Mouse (Mus musculus): ENCODE data around the gene Gm128.
"Not testable (repeated sequence)": the region's sequence is repeated elsewhere in the genome, so short reads cannot be mapped to it uniquely, and the experiment has no call there.

The Gm128 gene

DNA sequence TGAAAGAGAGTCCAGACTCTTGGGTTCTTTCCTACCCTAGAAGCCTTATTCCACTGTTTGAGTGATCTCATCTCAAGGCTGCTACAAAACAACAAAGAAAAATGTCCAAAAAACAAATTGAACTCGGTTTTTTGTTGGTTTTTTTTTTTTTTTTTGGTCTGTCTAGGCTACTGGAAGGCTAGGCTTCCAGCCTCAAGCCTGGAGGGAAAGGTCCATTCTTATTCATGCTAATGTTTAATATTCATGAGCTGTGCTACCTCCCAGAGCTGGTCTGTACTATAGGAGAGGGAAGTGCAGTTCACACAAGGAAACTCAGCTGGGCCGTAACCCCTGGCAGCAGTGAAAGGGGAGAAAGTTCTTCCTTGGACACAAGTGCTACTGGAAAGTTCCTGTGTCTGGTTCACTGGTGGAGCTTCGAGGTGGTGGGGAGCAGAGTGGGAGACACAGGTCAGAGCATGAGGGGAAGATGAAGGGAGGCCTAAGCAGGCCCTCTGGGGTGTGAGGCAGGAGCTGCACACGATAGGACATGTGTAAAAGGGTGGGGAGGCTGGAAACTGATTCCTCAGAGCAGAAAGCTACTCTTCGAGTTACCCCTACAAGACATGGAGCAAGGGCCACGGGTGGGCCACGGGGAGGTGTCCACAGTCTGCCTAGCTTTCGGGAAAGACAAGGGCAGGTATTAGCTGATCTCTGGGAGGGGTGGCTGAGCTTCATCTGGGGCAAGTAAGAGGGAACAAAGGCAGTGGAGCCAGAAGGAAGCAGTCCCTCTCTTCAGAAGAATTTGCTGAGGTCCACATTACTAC is 10.7 kb downstream of the Gm128 start:
- peak in 1 of 2 experiments; percentile 59 for DNase-seq

GRCm38 (mm10) chr3:95229781-95230494 is 11.5 kb downstream of the Gm128 start:
- DNase-seq: peak; percentile 58 to 69

GRCm38 (mm10) chr3:95228894-95229780 is 12.3 kb downstream of the Gm128 start:
- peak; percentile 63 to 75 for DNase-seq

GRCm38 (mm10) chr3:95228148-95228893 is 13.1 kb downstream of the Gm128 start, which contains the start of gene Cdc42se1:
TSS of gene Cdc42se1 (plus strand) at chr3:95228732.
- peak; percentile 88 to 92 for DNase-seq

DNA sequence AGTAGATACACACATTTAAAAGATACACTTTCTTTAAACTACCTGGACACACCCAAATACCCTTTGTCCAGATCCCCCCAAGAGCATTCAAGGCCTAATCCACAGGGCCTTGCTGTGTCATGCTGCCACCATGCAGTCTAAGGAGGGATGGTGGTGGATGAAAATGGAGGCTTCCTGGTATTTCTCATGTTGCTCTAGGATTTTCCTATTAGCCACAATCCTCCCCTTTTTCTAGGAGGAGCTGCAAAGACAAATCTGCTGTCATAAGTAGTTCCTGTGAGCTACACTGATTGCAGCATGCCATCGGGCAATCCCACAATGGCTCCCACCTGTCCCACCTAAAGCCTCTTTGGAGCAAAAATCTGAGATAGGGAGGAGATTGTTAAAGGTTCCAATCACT is 14.2 kb downstream of the Gm128 start:
- no peak for DNase-seq

DNA sequence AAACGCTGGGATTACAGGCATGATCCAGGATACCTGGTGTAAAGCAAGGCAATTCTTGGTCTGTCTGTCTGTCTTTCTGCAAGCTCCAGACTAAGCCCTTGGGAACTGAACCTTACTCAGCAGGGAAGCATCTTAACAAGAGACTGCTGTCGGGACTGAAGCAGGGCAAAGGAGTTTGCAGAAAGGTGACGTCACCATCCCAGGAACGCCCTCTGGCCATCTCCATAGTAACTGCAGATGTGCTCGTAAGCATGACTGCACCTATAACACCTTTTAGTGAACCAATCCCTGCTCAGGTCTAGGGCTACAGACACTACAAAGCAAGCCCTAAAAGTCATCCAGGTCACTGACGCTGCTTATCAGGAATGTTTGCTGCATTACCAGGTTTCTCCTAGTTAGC is 17.1 kb downstream of the Gm128 start:
- DNase-seq: peak; percentile 58 to 67

GRCm38 (mm10) chr3:95223041-95223440 is 18.4 kb downstream of the Gm128 start:
- no peak for DNase-seq

DNA sequence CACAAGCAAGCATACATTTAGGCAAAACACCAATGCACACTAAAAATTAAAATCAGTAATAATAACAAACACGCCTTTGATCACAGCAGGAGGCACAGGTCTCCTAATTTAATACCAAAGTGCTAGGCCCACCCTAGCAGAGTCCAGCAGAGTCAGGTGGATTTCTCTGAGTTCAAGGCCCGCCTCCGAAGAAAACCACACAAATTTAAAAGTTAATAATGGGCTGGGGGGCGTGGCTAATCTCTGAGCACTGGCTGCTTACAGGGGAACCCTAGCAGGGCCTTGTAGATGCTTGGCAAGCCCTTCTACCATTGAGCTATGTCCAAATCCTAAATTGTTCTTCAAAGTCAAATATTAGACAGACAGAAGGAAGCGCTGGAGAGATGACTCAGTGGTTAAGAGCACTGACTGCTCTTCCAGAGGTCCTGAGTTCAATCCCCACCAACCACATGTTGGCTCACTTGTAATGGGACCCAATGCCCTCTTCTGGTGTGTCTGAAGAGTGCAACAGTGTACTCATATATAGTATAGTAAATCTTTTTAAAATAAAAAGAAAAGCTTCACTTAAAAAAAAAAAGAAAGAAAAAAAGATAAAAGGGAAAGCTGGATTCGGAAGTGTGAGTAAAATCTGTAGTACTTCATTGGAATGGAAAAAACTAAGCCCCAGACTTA is 22.8 kb downstream of the Gm128 start:
- peak; percentile 32 to 39 for DNase-seq

GRCm38 (mm10) chr3:95217255-95218134 is 23.9 kb downstream of the Gm128 start, which contains the start of gene Gabpb2:
TSS of gene Gabpb2 (minus strand) at chr3:95217916.
- DNase-seq: peak; percentile 99

DNA sequence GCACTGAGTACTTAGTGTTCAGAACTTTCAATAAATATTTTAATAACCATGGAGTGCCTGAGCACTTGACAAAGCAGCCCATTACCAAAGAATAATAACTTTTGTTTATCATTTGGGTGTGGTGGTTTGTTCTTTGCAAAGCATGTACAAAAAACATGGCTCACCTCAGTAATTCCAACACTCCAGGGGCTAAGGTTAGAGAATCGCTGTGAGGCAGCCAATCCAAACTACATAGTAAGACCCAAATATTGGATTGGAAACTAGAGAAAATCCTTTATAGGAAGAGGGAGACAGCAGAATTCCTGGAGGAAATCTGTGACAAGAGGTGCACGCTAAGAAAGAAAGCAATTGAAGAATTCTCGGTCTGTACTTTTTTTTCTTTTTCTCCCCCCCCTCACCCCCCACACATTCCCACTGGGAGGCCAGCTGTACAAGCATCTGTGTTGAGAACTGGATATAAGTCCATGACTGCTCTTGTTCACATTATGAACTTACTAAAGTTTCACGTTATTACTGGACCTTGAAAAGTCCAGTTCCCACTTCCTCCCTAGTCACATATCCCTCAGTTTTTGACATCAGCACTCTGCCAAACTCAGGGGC is 24.6 kb downstream of the Gm128 start:
- DNase-seq: no peak

- no peak for DNase-seq
Observed at GRCm38 (mm10) chr3:95213609-95213975, 27.8 kb downstream of the Gm128 start.

- not testable (repeated sequence) for DNase-seq
Observed at GRCm38 (mm10) chr3:95212889-95213608, 28.3 kb downstream of the Gm128 start.

- DNase-seq: no peak
Observed at GRCm38 (mm10) chr3:95210585-95210984, 30.8 kb downstream of the Gm128 start.

- no peak for DNase-seq
Observed at GRCm38 (mm10) chr3:95208286-95208685, 33.1 kb downstream of the Gm128 start.

DNA sequence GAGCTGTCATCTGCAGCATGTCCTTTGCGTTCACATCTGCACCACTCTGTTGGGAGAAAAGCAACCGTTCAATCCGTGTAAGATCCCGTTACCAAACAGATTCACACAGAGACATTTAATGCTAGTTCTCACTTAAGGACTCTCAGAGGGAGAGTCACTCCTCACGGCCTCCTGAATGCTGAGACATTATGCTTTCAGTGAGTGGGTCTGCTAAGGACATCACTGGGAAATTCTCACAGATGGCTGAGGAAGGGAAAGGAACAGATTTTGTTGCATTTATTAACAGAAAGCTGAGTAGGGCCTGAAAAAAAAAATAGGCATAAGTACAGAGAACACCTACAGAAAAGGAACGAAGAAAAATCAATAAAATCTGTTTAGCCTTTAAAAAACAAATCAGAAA is 37.5 kb downstream of the Gm128 start:
- no peak for DNase-seq

DNA sequence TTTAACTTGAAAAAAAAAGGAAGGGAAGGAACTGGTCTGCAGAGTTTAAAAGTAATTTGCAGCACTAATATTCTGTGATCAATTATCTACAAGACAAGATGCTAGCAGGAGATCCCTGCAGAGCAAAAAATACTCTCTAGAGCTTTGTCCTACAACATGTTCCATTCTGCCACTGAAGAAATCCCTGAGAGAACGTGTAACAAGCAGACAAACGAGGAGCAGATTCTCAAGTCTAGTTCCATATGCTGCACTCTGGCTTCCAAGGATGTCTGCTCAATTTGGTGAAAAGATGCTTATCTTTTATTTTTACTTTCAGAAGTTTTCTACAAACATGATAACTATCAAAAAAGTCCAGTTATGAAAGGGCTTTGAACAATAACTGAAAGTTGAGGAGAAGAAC is 40.8 kb downstream of the Gm128 start:
- no peak for DNase-seq

GRCm38 (mm10) chr3:95200132-95200531 is 41.3 kb downstream of the Gm128 start:
- DNase-seq: peak; percentile 79 to 87

- DNase-seq: no peak
Observed at GRCm38 (mm10) chr3:95199101-95199500, 42.3 kb downstream of the Gm128 start.

DNA sequence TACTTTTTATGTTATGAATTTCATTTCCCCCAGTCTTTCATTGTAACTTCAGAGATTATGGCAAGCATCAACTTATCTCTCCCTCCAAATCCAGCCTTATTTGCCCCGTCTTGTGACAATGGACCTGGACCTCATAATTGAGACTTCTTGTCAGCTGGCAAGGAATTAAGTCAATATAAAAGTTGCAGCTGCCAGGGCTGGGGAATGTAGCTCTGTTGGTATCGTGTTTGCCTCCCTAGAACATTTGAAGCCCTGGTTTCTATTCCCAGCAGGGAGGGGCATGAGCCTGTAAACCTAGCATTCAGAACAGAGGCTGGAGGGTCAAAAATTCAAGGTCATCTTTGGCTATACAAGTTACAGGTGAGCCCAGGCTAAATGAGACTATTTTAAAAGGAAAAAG is 45.6 kb downstream of the Gm128 start:
- no peak for DNase-seq

Measured in kidney, postnatal 4 days (tissue).